Mouse (Mus musculus): ENCODE measurements at regions not wholly inside any gene's neighbourhood (a gene's known extent, or its start where the extent isn't known, plus 50 kb on each side); places are given as distances from the start of the nearest gene placed in this dataset.
"Not testable (repeated sequence)": the region's sequence is repeated elsewhere in the genome, so short reads cannot be mapped to it uniquely, and the experiment has no call there.

GRCm38 (mm10) chr12:71627421-71628339 is 203.2 kb upstream of the Daam1 start:
- DNase-seq, result peak; percentile 18

DNA sequence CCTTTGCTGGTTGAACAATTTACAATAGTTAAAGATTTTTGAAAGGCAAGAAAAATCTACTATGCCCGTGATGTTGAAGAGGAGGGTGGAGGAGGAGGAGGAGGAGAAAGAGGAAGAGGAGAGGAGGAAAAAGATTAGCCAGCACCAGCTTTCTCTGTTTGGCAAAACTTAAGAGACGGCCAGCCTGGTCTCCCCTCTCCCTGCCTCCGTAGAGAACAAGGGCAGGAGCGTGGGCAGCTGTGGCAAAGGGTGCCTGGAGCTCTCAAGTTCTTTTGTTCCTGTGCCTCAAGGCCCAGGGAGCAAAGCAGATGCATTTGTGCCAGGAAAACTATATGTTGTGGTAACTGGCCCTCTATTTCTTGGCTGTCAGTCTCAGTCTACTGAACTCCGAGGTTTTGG is 202.5 kb upstream of the Daam1 start:
- no peak for DNase-seq

GRCm38 (mm10) chr12:71628796-71629195 is 202.1 kb upstream of the Daam1 start:
- DNase-seq, result no peak

DNA sequence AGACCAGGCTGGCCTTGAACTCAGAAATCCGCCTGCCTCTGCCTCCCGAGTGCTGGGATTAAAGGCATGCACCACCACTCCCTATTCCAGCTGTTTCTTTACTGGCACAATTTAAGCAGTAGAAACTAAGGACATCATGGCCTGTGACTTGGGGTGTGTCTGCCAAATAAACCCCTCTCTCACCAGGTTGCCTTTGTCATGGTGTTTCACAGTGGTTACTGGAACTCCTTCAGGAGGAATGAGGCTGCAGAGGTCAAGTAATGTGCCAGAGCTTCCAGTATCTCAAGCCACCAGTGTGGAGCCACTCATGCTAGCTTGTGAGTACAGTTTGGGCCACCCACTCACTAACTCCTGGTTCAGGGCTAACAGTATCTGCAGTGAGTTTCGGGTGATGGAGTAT is 200.5 kb upstream of the Daam1 start:
- no peak for DNase-seq

- DNase-seq, result no peak
Observed at GRCm38 (mm10) chr12:71636300-71636699, 194.6 kb upstream of the Daam1 start.

DNA sequence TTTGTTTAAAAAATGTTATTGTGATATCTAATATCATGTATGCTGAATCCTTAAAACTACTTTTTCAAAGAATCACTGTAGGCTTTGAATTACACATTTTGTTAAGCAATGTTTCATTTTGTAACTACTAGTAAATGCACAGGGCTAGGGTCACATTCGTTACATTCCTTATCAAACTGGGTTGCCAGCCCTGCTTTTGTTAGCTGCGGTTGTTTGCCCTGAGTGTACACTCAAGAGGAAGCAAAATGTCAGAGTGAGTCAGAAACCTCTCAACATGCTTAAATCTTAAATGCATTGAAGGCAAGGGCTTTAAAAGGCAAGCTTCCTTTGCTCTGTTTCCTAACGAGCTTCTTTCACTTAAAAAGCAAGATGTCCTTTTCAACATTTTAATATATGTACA is 193.6 kb upstream of the Daam1 start:
- no peak for DNase-seq

DNA sequence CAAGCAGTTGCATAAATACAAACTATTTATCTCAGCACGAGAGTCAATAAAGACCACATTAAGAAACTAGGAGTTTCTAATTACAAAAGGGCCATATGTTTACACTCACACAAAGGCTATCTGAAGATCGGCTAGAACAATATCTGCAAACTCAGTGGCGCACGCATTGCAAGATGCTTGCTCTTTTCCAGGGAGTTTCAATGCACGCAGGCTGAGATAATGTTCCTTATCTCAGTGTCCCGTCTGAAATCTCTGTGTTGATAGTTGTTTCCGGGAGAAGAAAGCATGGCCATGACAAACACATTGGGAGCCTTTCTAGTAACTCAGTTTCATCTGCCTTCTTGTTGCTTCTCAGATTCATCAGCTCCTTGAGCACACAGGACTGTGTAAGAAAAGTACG is 192.6 kb upstream of the Daam1 start:
- no peak for DNase-seq

GRCm38 (mm10) chr12:71640058-71640501 is 190.8 kb upstream of the Daam1 start:
- no peak for DNase-seq

GRCm38 (mm10) chr12:71641486-71641885 is 189.4 kb upstream of the Daam1 start:
- DNase-seq, result no peak

GRCm38 (mm10) chr12:71642797-71643337 is 188.0 kb upstream of the Daam1 start:
- no peak for DNase-seq

GRCm38 (mm10) chr12:71651251-71651650 is 179.6 kb upstream of the Daam1 start:
- DNase-seq, result no peak

DNA sequence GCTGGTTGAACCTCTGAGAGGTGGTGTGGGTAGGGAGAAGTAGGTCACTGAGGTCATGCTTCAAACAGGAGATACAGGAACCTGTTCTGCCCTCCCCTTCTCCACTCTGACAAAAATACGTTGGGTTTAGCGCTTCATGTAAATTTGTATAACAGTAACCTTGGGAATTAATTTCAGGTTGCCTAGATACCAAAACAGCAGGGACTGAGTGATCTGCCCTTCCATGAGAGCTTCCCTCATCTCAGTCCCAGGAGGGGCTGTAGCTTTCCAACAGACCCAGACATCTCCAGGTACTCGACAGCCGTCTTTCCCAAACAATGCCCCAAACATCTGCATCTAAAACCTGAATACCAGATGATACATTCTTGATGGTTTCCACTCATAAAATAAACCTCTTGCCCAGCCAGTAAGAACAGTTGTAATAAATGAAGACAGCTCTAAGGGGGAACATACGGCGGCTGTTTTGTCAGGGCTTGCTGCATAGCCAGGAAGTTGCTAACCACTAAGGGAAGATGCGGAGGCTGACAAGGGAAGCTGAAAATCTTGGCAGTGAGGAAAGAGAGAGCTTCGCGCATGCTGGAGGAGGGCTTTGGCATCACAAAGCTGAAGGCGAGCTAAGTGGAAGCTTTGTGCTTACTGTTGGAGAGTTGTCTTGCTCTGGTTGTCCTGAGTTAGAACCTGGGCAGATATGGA is 137.4 kb upstream of the Daam1 start:
- DNase-seq, result peak; percentile 65

DNA sequence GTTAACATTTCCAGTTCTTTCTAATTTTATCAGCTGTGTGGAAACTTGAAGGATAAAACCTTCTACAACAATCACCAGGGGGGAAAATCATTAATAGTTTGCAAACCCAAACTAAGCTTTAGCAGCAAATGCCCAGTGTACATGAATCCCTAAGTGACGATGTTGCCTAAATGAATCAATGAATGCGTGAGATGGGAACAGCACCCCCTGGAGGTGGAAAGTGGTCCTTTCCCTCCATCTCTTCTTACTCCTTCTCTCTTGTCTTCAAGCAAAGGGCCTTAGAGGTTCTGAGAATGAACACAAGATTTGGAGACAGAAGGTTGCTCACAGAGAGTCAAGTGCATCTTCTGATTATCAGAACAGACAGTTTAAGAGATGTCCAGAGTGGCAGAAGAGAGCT is 129.1 kb upstream of the Daam1 start:
- DNase-seq, result peak; percentile 21

GRCm38 (mm10) chr12:71702181-71702580 is 128.7 kb upstream of the Daam1 start:
- DNase-seq, result no peak

- DNase-seq, result no peak
Observed at GRCm38 (mm10) chr12:71703146-71703902, 127.6 kb upstream of the Daam1 start.

DNA sequence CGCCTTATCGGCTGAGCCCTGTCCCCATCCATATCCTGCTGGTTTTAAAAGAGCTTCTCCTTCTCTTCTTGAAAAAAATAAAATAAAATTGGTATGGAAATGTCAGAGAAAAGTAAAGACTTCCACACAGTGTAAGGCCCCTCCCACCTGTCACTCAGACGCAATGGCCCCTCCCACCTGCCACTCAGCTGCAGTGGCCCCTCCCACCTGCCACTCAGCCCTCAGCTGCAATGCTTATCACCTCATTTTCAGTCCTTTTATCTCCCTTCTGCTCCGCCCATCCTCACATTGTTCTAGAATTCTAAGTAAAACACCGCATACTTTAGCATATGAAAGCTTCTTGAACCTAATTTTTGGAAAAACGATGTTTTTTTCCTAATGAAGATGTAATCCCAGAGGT is 126.4 kb upstream of the Daam1 start:
- no peak for DNase-seq

DNA sequence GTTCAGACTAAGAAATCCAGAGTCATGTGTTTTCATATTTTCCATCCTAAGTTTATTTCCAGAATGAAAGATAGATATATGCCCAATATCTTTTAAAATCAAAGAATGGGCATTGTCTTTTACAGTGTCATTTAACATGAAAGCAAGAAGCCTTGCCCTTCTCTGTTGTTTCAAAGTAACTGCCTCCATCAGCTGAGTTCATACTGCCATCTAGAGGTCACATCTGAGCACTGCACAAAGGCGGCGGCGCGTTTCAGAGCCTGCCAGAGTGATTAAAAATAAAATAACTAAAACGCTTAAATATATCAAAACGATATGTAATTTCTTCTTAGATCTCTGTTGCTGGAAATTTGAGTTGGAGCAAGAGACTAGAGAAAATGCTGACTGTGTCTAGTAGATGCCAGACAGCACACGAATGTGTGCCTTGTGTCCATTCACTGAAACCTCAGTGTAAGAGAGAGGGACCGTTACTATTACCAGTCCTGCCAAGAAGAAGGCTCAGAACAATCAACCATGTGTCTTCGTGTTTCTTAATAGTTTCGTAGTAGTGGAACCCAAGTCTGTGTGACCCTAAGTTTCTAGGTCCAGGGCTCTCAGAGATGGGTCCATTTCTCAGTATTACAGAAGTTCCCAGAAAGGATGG is 123.0 kb upstream of the Daam1 start:
- peak; percentile 34 for DNase-seq

DNA sequence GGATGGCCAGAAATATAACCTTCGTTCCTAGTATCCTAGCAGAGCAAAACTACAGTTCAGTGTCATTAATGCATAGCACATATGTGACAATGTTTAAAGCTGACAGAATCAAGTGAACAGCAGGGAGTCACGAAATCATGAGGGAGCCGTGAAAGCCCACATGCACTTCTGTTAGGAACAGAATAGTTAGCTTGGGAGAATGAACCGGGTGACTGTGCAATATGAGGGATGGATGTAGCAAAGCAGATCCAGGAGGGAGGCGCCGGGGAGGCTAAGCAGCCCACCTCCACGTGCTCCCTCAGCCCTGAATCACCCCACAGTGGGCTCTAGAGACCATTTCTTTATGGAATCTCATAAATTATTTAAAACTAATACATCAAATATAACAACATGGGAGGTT is 116.3 kb upstream of the Daam1 start:
- no peak for DNase-seq

DNA sequence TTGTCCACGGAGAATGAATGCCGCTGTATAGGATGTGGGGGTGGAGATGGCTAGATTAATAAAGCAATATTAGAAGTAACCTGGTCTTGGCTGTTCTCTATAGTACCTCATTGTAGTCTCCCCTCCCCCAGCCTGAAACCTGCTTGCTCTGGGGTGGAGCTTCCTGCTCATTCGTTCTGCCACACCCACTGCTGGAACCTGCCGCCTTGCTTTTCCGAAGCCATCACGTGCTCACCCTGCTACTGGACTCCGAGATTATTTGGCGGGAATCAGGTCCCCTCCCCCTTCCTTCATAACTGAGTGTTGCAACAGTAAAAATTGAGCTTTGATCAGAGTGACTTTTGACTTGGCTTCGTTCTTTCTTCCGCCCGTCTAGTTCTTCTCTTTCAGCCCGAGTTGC is 112.5 kb upstream of the Daam1 start:
- not testable (repeated sequence) for DNase-seq

GRCm38 (mm10) chr12:71718911-71719310 is 112.0 kb upstream of the Daam1 start:
- no peak for DNase-seq

DNA sequence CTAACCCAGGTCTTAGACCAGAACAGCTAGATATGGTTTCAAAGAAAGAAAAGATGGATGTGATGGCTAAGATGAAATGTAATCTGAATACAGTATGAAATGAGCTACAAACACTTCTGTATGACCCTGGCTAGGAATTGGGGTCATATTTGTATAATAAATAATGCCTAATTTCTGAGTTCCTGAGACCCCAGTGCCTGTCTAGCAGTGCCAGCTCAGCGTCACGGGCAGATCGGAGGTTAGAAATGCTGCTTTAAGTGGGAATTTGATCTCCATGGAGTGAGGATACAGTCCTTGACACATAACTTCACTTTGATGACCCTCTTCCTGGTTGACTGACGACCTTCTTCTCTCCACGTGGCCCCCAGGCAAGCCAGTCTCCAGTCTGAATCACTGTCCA is 105.7 kb upstream of the Daam1 start:
- DNase-seq, result no peak

DNA sequence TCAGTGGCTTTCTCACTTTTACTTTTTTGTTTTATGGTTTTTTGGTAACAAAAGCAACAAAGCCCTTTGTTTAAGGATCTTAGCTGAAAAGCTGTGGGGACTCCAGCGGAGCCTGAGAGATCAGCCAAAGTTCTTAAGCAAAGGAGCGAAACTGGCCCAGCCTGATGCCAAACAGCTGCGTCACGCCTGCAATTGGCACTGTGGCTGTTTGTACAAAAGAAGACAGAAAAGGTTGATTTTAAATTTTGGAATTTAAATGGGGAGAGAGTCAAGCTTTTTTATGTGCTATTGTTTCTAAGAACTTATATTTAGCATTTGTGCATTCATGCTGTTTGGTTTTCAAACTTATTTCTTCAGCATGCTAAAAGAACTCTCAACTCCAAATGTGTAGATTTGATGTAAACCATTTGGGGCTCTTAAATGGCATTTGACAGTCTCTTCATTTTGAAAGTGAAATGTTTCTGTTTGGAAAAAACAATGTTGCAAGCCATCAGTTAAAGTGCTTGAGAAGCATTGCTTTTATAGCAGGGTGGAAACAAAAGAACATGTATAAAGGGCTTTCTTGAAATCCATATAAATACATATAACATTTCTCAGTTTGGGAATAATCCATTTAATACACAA is 105.1 kb upstream of the Daam1 start:
- DNase-seq, result no peak
